Mouse (Mus musculus) lung, postnatal 0 days (tissue): ENCODE data around the gene Gm42417.

ENCODE experiments used
- CTCF ChIP-seq: IDR thresholded peaks from 2 replicates; pipeline ENCODE4 v1.5.1; 2016; ENCODE audit warnings: antibody characterized with exemption, mild to moderate bottlenecking
- EP300 ChIP-seq: IDR thresholded peaks from 2 replicates; pipeline ENCODE4 v1.6.1; 2016; ENCODE audit warnings: antibody characterized with exemption, mild to moderate bottlenecking, control low read depth

- TF ChIP-seq CTCF = no peak
- no peak for TF ChIP-seq EP300
Measured at GRCm38 (mm10) chr1:36547981-36548598, 8.9 kb upstream of the Gm42417 start.
